Mouse (Mus musculus) ES-E14 (cell line): Measurements from ENCODE around the gene Ndn. TPM values are rescaled to one million over a fixed set of nuclear protein-coding genes. Genes with fewer than 3 reads are reported as not detected.

Experiments
- DNase-seq: peaks from one replicate; pipeline ENCODE4 v3.0.0-alpha.2; 2013; ENCODE audit warnings: low read depth, low spot score
- H3K27ac ChIP-seq: 2 replicates; pipeline ENCODE4 v1.5.1; 2012; ENCODE audit warnings: low read depth, mild to moderate bottlenecking, low read length, moderate library complexity, mixed read lengths; ENCODE audit not compliant: poor library complexity, insufficient read depth, severe bottlenecking
- H3K36me3 ChIP-seq: 2 replicates; pipeline ENCODE4 v1.6.1; 2012; ENCODE audit warnings: mild to moderate bottlenecking, low read length, moderate library complexity, mixed read lengths; ENCODE audit not compliant: control insufficient read depth, poor library complexity, insufficient read depth, severe bottlenecking
- H3K4me1 ChIP-seq, 2 experiments: fragments of 150-350 bp in 1 of 2; sonication (generic) in 1 of 2; 2 replicates each; pipeline ENCODE4 v1.6.1; 2012; ENCODE audit warnings: low read length in 2 of 2, mild to moderate bottlenecking in 1 of 2, mixed read lengths in 1 of 2; ENCODE audit not compliant: control insufficient read depth in 2 of 2, insufficient read depth in 2 of 2, poor library complexity in 1 of 2
- H3K4me3 ChIP-seq, 2 experiments: fragments of 150-350 bp in 1 of 2; sonication (generic) in 1 of 2; 2 replicates each; pipeline ENCODE4 v1.5.1; 2012; ENCODE audit warnings: low read length in 2 of 2, low read depth in 1 of 2, mild to moderate bottlenecking in 1 of 2, mixed read lengths in 1 of 2; ENCODE audit not compliant: insufficient read depth in 1 of 2, poor library complexity in 1 of 2, severe bottlenecking in 1 of 2
- H3K9ac ChIP-seq: 2 replicates; pipeline ENCODE4 v1.6.1; 2012; ENCODE audit warnings: low read depth, mild to moderate bottlenecking, low read length, mixed read lengths; ENCODE audit not compliant: poor library complexity, insufficient read depth, severe bottlenecking
- H3K9me3 ChIP-seq: fragments of 150-350 bp; sonication (generic); 2 replicates; pipeline ENCODE4 v1.6.1; 2012; ENCODE audit warnings: low read depth, mild to moderate bottlenecking, low read length; ENCODE audit not compliant: control insufficient read depth, insufficient read depth
- CHD2 ChIP-seq: IDR thresholded peaks from 2 replicates; pipeline ENCODE4 v1.6.1; 2014; ENCODE audit warnings: mild to moderate bottlenecking, low read depth, low read length, inconsistent platforms
- HCFC1 ChIP-seq: IDR thresholded peaks from 2 replicates; pipeline ENCODE4 v1.6.1; 2012; ENCODE audit warnings: low read length, inconsistent platforms, borderline replicate concordance; ENCODE audit not compliant: insufficient read depth
- MAFK ChIP-seq: IDR thresholded peaks from 2 replicates; pipeline ENCODE4 v1.6.1; 2014; ENCODE audit warnings: mild to moderate bottlenecking, low read depth, low read length, inconsistent platforms; ENCODE audit not compliant: insufficient read depth
- ZC3H11A ChIP-seq: IDR thresholded peaks from 2 replicates; pipeline ENCODE4 v1.6.1; 2012; ENCODE audit warnings: low read depth, mild to moderate bottlenecking, inconsistent platforms, low read length, borderline replicate concordance
- ZNF384 ChIP-seq: IDR thresholded peaks from 2 replicates; pipeline ENCODE4 v1.6.1; 2012; ENCODE audit warnings: low read depth, low read length, inconsistent platforms
- in situ Hi-C, 2 experiments: fragments of 600-800 bp; cut with MboI; formaldehyde crosslinking; loops; one replicate each; pipeline ENCODE4 v1.15.1; 2025; ENCODE audit warnings: low sequenced_read_pairs in 2 of 2, inconsistent platforms in 1 of 2; ENCODE audit not compliant: unreplicated experiment in 2 of 2
- total RNA-seq: library from RNA; depleted of rRNA; stranded (reverse); fragments of 300-350 nt; gene quantifications from 2 replicates; pipeline ENCODE4 v1.2.3, GENCODE M21; 2012

Gene Ndn
- total RNA-seq, 1 experiment: 15.9 TPM

GRCm38 (mm10) chr7:62348106-62348803 lies 1.9 kb downstream of the Ndn start:
- H3K4me1 ChIP-seq: no peaks in the 10 kb centered on the region; a peak in 1 of 4 replicates
- no peak overlapping the region for H3K27ac ChIP-seq
- H3K9me3 ChIP-seq: no peaks in the 10 kb centered on the region
- DNase-seq: peak; percentile 78
- TF ChIP-seq CHD2 (no peak), ZC3H11A (no peak), ZNF384 (no peak), HCFC1 (no peak), MAFK (no peak)
- no peaks in the 10 kb centered on the region for H3K36me3 ChIP-seq
- H3K9ac ChIP-seq: peak overlapping the region; percentile 59
- in situ Hi-C loops: no loop called here
- peak overlapping the region; percentile 59 to 70 for H3K4me3 ChIP-seq

- TF ChIP-seq CHD2: no peak
- TF ChIP-seq MAFK: no peak
- TF ChIP-seq HCFC1: no peak
- no peak for TF ChIP-seq ZC3H11A
- TF ChIP-seq ZNF384: no peak
- Histone ChIP-seq H3K4me3 (peak overlapping the region; percentile 59 to 70), H3K9ac (no peak overlapping the region), H3K4me1 (no peaks in the 10 kb centered on the region; a peak in 1 of 4 replicates), H3K36me3 (no peaks in the 10 kb centered on the region), H3K9me3 (no peaks in the 10 kb centered on the region), H3K27ac (no peak overlapping the region)
- no peak for DNase-seq
- in situ Hi-C loops: no loop called here
Measured at GRCm38 (mm10) chr7:62348804-62349190, 2.4 kb downstream of the Ndn start.

- Histone ChIP-seq H3K36me3 (no peaks in the 10 kb centered on the region), H3K4me3 (no peak overlapping the region), H3K27ac (no peak overlapping the region), H3K9ac (no peak overlapping the region), H3K9me3 (no peaks in the 10 kb centered on the region), H3K4me1 (no peaks in the 10 kb centered on the region; a peak in 1 of 4 replicates)
- in situ Hi-C loops: no loop called here
- DNase-seq: no peak
- TF ChIP-seq ZC3H11A (no peak), CHD2 (no peak), HCFC1 (no peak), MAFK (no peak), ZNF384 (no peak)
Measured at GRCm38 (mm10) chr7:62351266-62351665, 4.9 kb downstream of the Ndn start.

- no peaks in the 10 kb centered on the region for H3K36me3 ChIP-seq
- H3K9ac ChIP-seq: no peak overlapping the region
- no peak overlapping the region for H3K27ac ChIP-seq
- no peaks in the 10 kb centered on the region for H3K9me3 ChIP-seq
- DNase-seq: no peak
- in situ Hi-C loops: no loop called here
- no peak overlapping the region for H3K4me3 ChIP-seq
- no peaks in the 10 kb centered on the region for H3K4me1 ChIP-seq
- no peak for TF ChIP-seq ZC3H11A
- no peak for TF ChIP-seq CHD2
- no peak for TF ChIP-seq MAFK
- TF ChIP-seq HCFC1: no peak
- TF ChIP-seq ZNF384: no peak
Measured at GRCm38 (mm10) chr7:62365039-62365636, 18.8 kb downstream of the Ndn start.

GRCm38 (mm10) chr7:62366730-62367129 lies 20.4 kb downstream of the Ndn start:
- Histone ChIP-seq H3K9ac (no peak overlapping the region), H3K9me3 (no peaks in the 10 kb centered on the region), H3K4me3 (no peak overlapping the region), H3K4me1 (no peaks in the 10 kb centered on the region), H3K36me3 (no peaks in the 10 kb centered on the region), H3K27ac (no peak overlapping the region)
- DNase-seq: no peak
- TF ChIP-seq ZC3H11A (no peak), ZNF384 (no peak), HCFC1 (no peak), MAFK (no peak), CHD2 (no peak)
- in situ Hi-C loops: no loop called here
